Mouse (Mus musculus): ENCODE measurements around the gene Slc34a3. TPM values are rescaled to one million over a fixed set of nuclear protein-coding genes. Genes with fewer than 3 reads are reported as not detected.
A peak's percentile ranks its signal among the peaks of the same experiment; 100 is the strongest.

Gene Slc34a3
- polyA plus RNA-seq (2015; fragmentation: Nextera tagmentation; extraction: Ambion mirVana), result 1.9 and 2.0 TPM in 2 replicates

DNA sequence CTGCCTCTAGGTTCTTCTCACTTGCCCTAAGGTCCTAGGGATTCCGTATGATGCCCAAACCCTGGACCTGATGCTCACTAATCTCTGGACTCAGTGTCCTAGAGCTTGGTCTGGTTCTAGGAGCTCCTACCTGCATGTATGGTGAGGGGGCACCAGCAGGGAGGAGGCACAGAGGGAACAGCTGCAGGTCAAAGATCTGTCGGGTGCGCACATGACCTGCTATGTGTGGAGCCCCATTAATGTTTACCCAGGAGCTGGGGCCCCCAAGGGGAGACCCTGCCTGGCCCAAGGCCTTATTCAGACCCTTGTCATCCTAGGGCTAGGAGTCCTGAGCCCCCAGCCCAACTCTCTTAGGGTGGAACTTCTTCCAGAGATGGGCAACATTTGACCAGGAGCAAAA, at the start of gene Slc34a3:
Slc34a3 (minus strand) TSS at position 315 of the 400 bp plus-strand sequence.
- ATAC-seq (ENCODE audit: low FRiP score, low TSS enrichment), result no peak
- H3K36me3 ChIP-seq (ENCODE audit: insufficient read depth, low read length), result no peaks in the 10 kb centered on the region
- no peak within 1 kb of the TSS for H3K4me2 ChIP-seq (replicated peaks; ENCODE audit: low read depth, low read length)
- no peak within 1 kb of the TSS for H3K9ac ChIP-seq (replicated peaks; ENCODE audit: low read length)
- H3K27ac ChIP-seq (ENCODE audit: low read length), result peak within 1 kb of the TSS; percentile 61; the same call in 1 of the 2 replicates
- 0 out of 2 replicates have a peak, but pooled peaks cover under 1% of the 10 kb centered on the region for H3K4me1 ChIP-seq (ENCODE audit: insufficient read depth, low read length)
- H3K27me3 ChIP-seq (ENCODE audit: insufficient read depth, low read length), result no peaks in the 10 kb centered on the region
- H3K9me3 ChIP-seq (ENCODE audit: low read length), result no peaks in the 10 kb centered on the region
- H3K4me3 ChIP-seq (ENCODE audit: low read length), result no peak within 1 kb of the TSS
- 74% methylated on average over 3 of the region's 3 CpGs for WGBS

DNA sequence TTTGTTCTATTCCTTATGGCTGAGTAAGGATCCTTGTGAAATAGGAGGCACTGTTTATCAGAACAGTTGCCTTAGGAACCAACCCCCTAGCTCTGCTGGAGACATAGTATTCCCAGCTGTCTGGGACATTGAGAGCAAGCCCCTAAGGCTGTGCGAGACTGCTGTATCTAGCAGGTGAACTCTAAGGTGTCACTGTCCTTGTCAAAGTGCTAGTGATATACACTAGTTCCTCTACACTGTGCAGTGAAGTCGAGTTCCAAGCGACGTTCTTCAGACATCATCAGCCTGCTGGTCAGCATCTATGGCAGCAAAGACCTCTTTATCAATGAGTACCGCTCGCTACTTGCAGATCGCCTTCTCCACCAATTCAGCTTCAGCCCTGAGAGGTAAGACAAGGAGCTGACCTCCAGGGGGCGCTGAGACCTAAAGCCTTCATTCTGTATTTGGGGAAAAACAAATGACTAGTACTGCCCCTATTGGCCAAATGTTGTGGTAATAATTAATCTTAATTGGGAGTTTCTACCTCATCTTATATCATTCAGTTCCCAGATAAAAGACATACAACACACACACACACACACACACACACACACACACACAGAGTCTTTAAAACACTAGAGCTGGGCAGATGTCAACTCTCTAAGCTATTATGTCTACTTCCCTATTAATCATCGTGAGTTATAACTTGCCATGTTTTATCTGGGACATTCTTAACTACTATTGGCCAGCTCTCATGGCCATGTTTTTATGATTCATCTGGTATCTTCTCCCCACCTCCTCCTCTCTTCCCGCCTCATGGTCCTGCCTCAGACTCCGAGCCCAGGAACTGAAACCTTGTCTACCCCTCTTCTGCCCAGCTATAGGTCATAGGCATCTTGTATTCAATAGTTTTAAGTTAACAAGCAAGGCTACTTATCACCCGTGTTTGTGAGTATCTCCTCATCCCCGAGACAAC, 45.0 kb upstream of the Slc34a3 start:
- H3K9ac ChIP-seq (replicated peaks; ENCODE audit: low read length), result no peak overlapping the region
- no peaks in the 10 kb centered on the region for H3K9me3 ChIP-seq (ENCODE audit: low read length)

DNA sequence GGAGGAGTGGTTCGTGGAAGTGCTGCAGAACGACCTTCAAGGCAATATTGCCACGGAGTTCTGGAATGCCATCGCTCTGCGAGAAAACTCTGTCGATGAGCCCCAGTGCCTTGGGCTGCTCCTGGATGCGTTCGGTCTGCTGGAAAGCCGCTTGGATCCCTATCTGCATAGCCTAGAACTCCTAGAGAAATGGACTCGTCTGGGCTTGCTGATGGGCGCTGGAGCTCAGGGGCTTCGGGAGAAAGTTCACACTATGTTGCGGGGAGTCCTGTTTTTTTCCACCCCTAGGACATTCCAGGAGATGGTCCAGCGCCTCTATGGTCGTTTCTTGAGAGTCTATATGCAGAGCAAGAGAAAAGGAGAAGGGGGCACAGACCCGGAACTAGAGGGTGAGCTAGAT, 38.8 kb upstream of the Slc34a3 start:
- Histone ChIP-seq H3K4me2 (replicated peaks; ENCODE audit: low read depth, low read length) (peak overlapping the region; percentile 97), H3K27ac (ENCODE audit: low read length) (no peak overlapping the region; the same call in 1 of the 2 replicates), H3K4me1 (ENCODE audit: insufficient read depth, low read length) (peaks cover 23% of the 10 kb centered on the region), H3K27me3 (ENCODE audit: insufficient read depth, low read length) (no peaks in the 10 kb centered on the region), H3K36me3 (ENCODE audit: insufficient read depth, low read length) (peaks cover 65% of the 10 kb centered on the region), H3K9ac (replicated peaks; ENCODE audit: low read length) (peak overlapping the region; percentile 92), H3K9me3 (ENCODE audit: low read length) (no peaks in the 10 kb centered on the region), H3K4me3 (ENCODE audit: low read length) (peak overlapping the region; percentile 78)
- no peak for ATAC-seq (ENCODE audit: low FRiP score, low TSS enrichment)
- 32% methylated on average over 16 of the region's 16 CpGs for WGBS

More for the DNA sequence above, 45.0 kb upstream of the Slc34a3 start:
- Histone ChIP-seq H3K4me3 (ENCODE audit: low read length) (no peak overlapping the region), H3K36me3 (ENCODE audit: insufficient read depth, low read length) (peaks cover 89% of the 10 kb centered on the region), H3K27me3 (ENCODE audit: insufficient read depth, low read length) (no peaks in the 10 kb centered on the region), H3K27ac (ENCODE audit: low read length) (no peak overlapping the region), H3K4me2 (replicated peaks; ENCODE audit: low read depth, low read length) (no peak overlapping the region), H3K4me1 (ENCODE audit: insufficient read depth, low read length) (peaks cover 1% of the 10 kb centered on the region; the same call in 1 of the 2 replicates)
- peak; percentile 60; the same call in 1 of the 2 replicates for ATAC-seq (ENCODE audit: low FRiP score, low TSS enrichment)
- WGBS, result 68% methylated on average over 13 of the region's 13 CpGs

DNA sequence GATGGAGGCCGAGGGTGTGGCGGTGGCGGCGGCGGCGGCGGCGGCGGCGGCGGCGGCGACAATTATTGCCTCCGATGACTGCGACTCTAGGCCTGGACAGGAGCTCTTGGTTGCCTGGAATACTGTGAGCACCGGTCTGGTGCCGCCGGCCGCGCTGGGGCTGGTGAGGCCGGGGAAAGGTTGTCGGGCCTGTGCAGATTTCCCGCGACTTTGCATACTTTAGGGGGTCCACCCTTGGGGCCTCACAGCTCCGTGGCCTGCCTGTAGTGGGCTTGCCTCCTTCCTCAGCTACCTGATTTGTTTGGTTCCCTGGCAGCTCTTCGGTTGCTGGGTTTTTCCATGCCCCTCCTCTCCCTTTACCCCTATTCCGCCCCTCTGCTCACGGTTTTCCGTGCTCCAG, 38.4 kb upstream of the Slc34a3 start:
- H3K27ac ChIP-seq (ENCODE audit: low read length), result peak overlapping the region; percentile 64
- under 1% methylated on average over 29 of the region's 29 CpGs for WGBS
- peaks cover 60% of the 10 kb centered on the region for H3K36me3 ChIP-seq (ENCODE audit: insufficient read depth, low read length)

DNA sequence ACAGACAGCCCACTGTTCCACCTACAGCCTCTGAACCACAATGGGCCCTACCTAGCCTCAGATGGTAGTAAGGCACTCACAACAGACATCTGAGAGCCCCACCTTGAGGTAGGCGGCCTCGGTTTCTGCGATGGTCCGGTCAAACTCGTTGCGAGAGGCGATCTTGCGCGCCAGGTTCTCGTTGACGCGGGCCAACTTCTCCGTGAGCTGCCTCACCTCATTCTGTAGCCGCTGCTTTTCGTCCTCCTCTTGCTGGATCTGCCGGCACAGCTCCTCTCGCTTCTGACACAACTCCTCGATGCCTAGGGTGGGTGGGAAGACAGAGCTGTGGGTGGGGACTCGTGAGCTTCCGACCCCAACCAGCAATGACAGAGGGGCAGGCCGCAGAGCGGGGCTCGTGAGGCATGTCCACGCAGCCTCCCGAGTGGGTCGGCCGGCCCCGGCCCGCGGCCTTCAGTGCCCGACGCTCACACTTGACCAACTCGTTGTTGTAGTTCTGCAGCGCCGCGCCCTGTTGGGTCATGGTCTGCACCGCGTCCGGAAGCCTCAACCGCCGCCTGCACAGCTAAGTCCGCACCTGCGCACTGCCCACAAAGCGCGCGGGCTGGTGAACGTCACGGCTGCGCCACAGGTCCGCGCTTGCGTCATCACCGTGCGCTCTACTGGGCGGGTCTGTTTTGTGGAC, 37.8 kb upstream of the Slc34a3 start, which contains the start of the genes Ssna1 and Anapc2:
Ssna1 (minus strand) TSS at position 612 of the 685 bp plus-strand sequence.
Anapc2 (plus strand) TSS at position 652 of the 685 bp plus-strand sequence.
- Histone ChIP-seq H3K4me1 (ENCODE audit: insufficient read depth, low read length) (peaks cover 27% of the 10 kb centered on the region), H3K4me3 (ENCODE audit: low read length) (peak within 1 kb of the TSS; percentile 78), H3K9ac (replicated peaks; ENCODE audit: low read length) (peak within 1 kb of the TSS; percentile 92), H3K27me3 (ENCODE audit: insufficient read depth, low read length) (no peaks in the 10 kb centered on the region), H3K4me2 (replicated peaks; ENCODE audit: low read depth, low read length) (peak within 1 kb of the TSS; percentile 97), H3K9me3 (ENCODE audit: low read length) (no peaks in the 10 kb centered on the region), H3K27ac (ENCODE audit: low read length) (peak within 1 kb of the TSS; percentile 84), H3K36me3 (ENCODE audit: insufficient read depth, low read length) (peaks cover 55% of the 10 kb centered on the region)
- under 1% methylated on average over 47 of the region's 55 CpGs for WGBS
- peak; percentile 96 for ATAC-seq (ENCODE audit: low FRiP score, low TSS enrichment)

More for the DNA sequence above, 38.4 kb upstream of the Slc34a3 start:
- ATAC-seq (ENCODE audit: low FRiP score, low TSS enrichment), result peak; percentile 79
- Histone ChIP-seq H3K4me2 (replicated peaks; ENCODE audit: low read depth, low read length) (peak overlapping the region; percentile 97), H3K4me1 (ENCODE audit: insufficient read depth, low read length) (peaks cover 23% of the 10 kb centered on the region), H3K4me3 (ENCODE audit: low read length) (peak overlapping the region; percentile 78), H3K27me3 (ENCODE audit: insufficient read depth, low read length) (no peaks in the 10 kb centered on the region), H3K9me3 (ENCODE audit: low read length) (no peaks in the 10 kb centered on the region), H3K9ac (replicated peaks; ENCODE audit: low read length) (peak overlapping the region; percentile 92)

DNA sequence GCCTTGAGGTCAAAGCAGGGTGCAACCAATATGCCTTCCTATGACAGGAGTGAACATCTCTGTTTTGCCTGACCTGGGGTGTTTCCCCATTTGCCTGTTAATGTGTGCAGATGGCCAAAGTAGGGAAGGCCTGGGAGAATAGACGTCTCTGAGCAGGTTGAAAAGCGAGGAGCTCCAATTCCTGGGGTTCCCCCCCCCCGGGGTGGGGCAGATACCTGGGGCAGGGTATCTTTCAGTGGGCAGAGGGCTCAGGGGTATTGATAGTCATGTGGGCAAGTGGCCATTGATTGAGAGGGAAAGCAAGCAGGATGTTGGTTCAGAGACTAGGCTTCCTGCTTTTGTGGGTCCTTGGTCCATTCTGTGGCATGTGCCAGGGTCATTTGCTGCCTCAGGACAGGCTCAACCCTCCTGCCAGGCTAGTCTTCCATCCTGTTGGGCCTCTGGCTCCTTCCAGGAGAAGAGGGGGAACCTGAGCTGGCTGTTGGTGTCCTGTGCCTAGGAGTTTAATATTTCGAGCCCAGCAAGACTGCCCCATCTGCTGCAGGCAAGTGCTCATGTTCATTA, 33.7 kb upstream of the Slc34a3 start:
- H3K9ac ChIP-seq (replicated peaks; ENCODE audit: low read length), result no peak overlapping the region
- 69% methylated on average over 4 of the region's 4 CpGs for WGBS
- H3K27ac ChIP-seq (ENCODE audit: low read length), result no peak overlapping the region
- no peak for ATAC-seq (ENCODE audit: low FRiP score, low TSS enrichment)
- peaks cover 42% of the 10 kb centered on the region for H3K4me1 ChIP-seq (ENCODE audit: insufficient read depth, low read length)
- H3K9me3 ChIP-seq (ENCODE audit: low read length), result no peaks in the 10 kb centered on the region
- H3K4me3 ChIP-seq (ENCODE audit: low read length), result no peak overlapping the region
- no peak overlapping the region for H3K4me2 ChIP-seq (replicated peaks; ENCODE audit: low read depth, low read length)
- H3K27me3 ChIP-seq (ENCODE audit: insufficient read depth, low read length), result no peaks in the 10 kb centered on the region
- H3K36me3 ChIP-seq (ENCODE audit: insufficient read depth, low read length), result peaks cover 22% of the 10 kb centered on the region

DNA sequence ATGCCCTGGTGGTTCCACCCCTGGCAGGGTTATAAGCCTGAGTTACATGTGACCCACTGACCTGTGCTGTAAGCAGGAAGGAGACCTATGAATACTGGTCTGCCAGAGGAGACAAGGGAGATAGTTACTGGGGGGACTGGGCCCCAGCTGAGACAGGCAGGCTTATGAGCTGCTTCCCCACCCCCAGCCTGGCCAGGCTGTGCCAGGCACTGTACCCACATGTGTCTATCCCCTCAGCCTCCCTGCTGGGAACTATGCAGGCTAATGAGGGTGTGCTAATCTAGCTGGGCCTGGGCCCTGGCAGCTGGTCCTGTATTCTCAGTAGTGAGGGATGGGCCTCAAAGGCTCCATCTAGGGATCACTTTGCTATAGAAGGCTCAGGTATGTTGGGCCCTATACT, 33.1 kb upstream of the Slc34a3 start:
- ATAC-seq (ENCODE audit: low FRiP score, low TSS enrichment), result no peak
- Histone ChIP-seq H3K27me3 (ENCODE audit: insufficient read depth, low read length) (no peaks in the 10 kb centered on the region), H3K9me3 (ENCODE audit: low read length) (no peaks in the 10 kb centered on the region), H3K36me3 (ENCODE audit: insufficient read depth, low read length) (peaks cover 22% of the 10 kb centered on the region), H3K4me1 (ENCODE audit: insufficient read depth, low read length) (peaks cover 42% of the 10 kb centered on the region), H3K4me2 (replicated peaks; ENCODE audit: low read depth, low read length) (no peak overlapping the region), H3K4me3 (ENCODE audit: low read length) (no peak overlapping the region), H3K9ac (replicated peaks; ENCODE audit: low read length) (no peak overlapping the region), H3K27ac (ENCODE audit: low read length) (no peak overlapping the region)

DNA sequence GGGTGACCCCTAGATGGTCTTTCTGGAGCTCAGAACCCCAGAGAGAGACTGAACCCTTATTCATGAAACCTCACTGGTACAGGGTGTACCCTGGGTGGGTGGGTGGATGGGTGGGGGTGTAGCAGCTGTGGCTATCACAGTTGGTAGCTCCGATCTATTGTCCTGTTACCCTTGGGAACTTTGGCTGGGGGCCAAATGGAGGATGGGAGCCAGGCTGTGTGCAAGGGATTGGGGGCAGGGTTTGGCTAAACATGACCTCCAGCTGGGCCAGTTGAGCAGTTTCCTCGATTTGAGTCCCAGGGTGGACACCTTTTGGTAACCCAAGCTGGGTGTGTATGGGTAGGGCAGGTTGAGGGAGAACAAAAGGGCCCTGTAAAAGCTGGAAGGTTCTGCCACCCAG, 32.6 kb upstream of the Slc34a3 start:
- Histone ChIP-seq H3K4me1 (ENCODE audit: insufficient read depth, low read length) (peaks cover 42% of the 10 kb centered on the region), H3K36me3 (ENCODE audit: insufficient read depth, low read length) (peaks cover 22% of the 10 kb centered on the region), H3K4me2 (replicated peaks; ENCODE audit: low read depth, low read length) (peak overlapping the region; percentile 24), H3K9ac (replicated peaks; ENCODE audit: low read length) (0 out of 2 replicates have a peak overlapping the region, but pooled peaks have one; percentile 33), H3K27ac (ENCODE audit: low read length) (no peak overlapping the region), H3K9me3 (ENCODE audit: low read length) (no peaks in the 10 kb centered on the region), H3K4me3 (ENCODE audit: low read length) (no peak overlapping the region), H3K27me3 (ENCODE audit: insufficient read depth, low read length) (no peaks in the 10 kb centered on the region)
- 30% methylated on average over 2 of the region's 2 CpGs for WGBS
- no peak for ATAC-seq (ENCODE audit: low FRiP score, low TSS enrichment)

DNA sequence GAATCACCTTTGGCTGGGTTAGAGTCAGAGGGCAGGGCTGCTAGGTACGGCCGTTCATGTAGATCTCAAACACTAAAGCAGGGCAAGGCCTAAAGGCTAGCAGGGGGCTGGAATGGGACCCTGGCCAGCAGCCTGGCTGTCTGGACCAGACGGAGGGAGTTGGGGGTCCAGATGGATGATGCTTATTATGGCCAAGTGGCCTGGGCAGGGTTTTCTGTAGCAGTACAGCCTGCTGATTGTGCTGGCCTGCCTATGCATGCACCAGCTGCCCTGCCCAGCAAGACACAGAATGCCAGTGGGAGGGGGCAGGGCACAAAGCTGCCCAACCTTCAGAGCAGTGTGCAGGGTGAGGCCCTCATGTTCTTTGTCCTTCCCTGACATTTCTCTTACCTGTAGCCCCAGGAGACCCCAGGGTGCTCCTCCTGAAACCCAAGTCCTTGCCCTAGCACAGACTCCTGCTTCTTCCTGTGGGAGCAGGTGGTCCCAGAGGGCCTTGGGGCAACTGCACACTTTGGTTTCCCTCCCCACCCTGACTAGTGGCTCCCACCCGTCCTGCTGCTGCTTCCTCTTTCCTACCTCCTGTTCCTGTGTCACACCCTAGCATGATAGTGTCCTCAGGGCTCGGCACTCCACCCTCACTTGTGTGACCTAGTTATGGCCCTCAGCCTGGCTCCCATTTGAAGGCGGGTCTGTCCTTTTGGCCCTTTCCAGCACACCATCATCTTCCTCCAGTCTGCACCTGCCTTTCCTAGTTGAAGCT, 31.9 kb upstream of the Slc34a3 start:
- H3K27ac ChIP-seq (ENCODE audit: low read length), result no peak overlapping the region
- peaks cover 35% of the 10 kb centered on the region for H3K4me1 ChIP-seq (ENCODE audit: insufficient read depth, low read length)
- H3K9ac ChIP-seq (replicated peaks; ENCODE audit: low read length), result peak overlapping the region; percentile 36; the same call in 1 of the 2 replicates
- no peaks in the 10 kb centered on the region for H3K27me3 ChIP-seq (ENCODE audit: insufficient read depth, low read length)
- H3K4me3 ChIP-seq (ENCODE audit: low read length), result peak overlapping the region; percentile 1; the same call in 1 of the 2 replicates
- 62% methylated on average over 6 of the region's 6 CpGs for WGBS
- no peak for ATAC-seq (ENCODE audit: low FRiP score, low TSS enrichment)
- peaks cover 22% of the 10 kb centered on the region for H3K36me3 ChIP-seq (ENCODE audit: insufficient read depth, low read length)
- no peaks in the 10 kb centered on the region for H3K9me3 ChIP-seq (ENCODE audit: low read length)
- peak overlapping the region; percentile 24 for H3K4me2 ChIP-seq (replicated peaks; ENCODE audit: low read depth, low read length)

All from kidney, embryonic 16.5 days (tissue).